Mouse (Mus musculus) limb, embryonic 10.5 days (tissue): ENCODE measurements at regions not wholly inside any gene's neighbourhood (a gene's known extent, or its start where the extent isn't known, plus 50 kb on each side); places are given as distances from the start of the nearest gene placed in this dataset.
"Not testable (repeated sequence)": the region's sequence is repeated elsewhere in the genome, so short reads cannot be mapped to it uniquely, and the experiment has no call there.

Experiments used
- DNase-seq: peaks from one replicate; pipeline ENCODE4 v3.0.0-alpha.2; 2017; ENCODE audit warnings: low spot score
- H3K27ac ChIP-seq: fragments of 300-500 bp; sonication (generic); 2 replicates; pipeline ENCODE4 v1.5.1; 2016; ENCODE audit warnings: mild to moderate bottlenecking
- H3K27me3 ChIP-seq: fragments of 300-500 bp; sonication (generic); 2 replicates; pipeline ENCODE4 v1.6.1; 2016; ENCODE audit warnings: low read depth, mild to moderate bottlenecking; ENCODE audit not compliant: poor library complexity, severe bottlenecking
- H3K36me3 ChIP-seq: fragments of 300-500 bp; sonication (generic); 2 replicates; pipeline ENCODE4 v1.6.1; 2016; ENCODE audit warnings: mild to moderate bottlenecking, moderate library complexity
- H3K4me1 ChIP-seq: fragments of 300-500 bp; sonication (generic); 2 replicates; pipeline ENCODE4 v1.6.1; 2016
- H3K4me3 ChIP-seq: fragments of 300-500 bp; sonication (generic); 2 replicates; pipeline ENCODE4 v1.5.1; 2016; ENCODE audit warnings: mild to moderate bottlenecking, moderate library complexity
- H3K9me3 ChIP-seq: fragments of 300-500 bp; sonication (generic); replicated peaks from 2 replicates; pipeline ENCODE4 v1.6.1; 2016; ENCODE audit warnings: mild to moderate bottlenecking
- WGBS: fragments of 180-500 bp; shearing (Covaris S2); methylation state at CpG from one replicate; pipeline ENCODE4 v1.1.7; 2016; 5-methylcytosine and 5-hydroxymethylcytosine counted together

DNA sequence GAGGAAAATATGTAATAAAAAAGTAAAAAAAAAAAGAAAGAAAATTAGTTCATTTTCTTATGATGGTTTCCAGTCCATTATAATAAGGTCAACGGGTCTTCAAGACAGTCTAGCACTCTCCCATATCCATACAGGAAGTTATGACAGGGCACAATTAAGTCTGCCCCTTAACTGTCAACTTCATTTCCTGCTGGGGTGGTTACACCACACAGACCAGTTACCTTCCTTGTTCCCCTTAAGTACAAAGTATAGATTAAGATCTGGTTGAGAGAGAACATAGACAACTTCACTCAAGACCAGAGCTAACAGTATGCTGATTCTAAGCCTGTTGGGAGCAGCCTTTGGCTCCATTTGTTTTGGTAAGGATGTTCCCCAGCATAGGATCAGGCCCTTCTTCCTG lies 855.2 kb upstream of the Olfr1507 start:
- not testable (repeated sequence) for H3K27ac ChIP-seq, H3K27me3 ChIP-seq, H3K36me3 ChIP-seq, DNase-seq, H3K4me1 ChIP-seq, H3K9me3 ChIP-seq, H3K4me3 ChIP-seq
- 79% methylated on average over 1 of the region's 1 CpGs for WGBS

DNA sequence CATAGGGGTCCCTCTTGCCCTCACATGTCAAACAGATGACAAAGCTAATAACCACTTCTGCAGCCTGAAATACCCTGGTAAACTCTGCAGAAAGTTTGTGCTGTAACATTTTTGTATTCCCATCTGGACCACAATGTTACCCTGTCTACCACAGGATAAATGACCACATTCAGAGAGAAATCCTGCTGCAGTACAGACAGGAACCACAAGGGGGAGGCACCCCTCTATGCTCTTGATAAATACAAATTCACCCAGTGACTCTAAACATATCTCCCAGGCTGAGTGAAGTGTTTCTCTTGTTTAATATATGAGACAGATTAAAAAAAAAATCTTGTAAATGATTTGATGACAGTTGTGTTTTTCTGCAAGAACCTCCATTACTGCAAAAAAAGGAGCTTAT lies 853.6 kb upstream of the Olfr1507 start:
- H3K4me1 ChIP-seq, H3K27me3 ChIP-seq, H3K9me3 ChIP-seq, H3K4me3 ChIP-seq, DNase-seq, H3K36me3 ChIP-seq, H3K27ac ChIP-seq: not testable (repeated sequence)

DNA sequence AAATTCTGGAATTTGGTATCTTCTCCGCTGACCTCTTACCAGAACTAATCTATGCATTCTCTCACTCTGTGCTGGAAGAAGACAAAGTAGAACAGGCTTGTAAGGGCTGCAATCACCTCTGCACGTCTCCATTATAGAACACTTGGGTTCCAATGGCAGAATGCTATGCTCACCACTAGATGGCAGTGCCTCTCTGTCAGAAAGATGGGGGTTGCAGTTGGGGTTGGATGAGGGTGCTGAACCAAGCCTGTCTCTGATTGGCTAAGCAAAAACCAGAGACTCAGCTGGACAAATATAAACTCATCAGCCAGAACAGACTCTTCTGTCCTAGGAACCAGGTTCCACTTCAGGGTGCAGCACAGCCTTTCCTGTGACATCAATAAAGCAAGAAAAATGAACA lies 850.0 kb upstream of the Olfr1507 start:
- not testable (repeated sequence) for H3K9me3 ChIP-seq, H3K36me3 ChIP-seq, DNase-seq, H3K4me3 ChIP-seq, H3K27me3 ChIP-seq, H3K4me1 ChIP-seq, H3K27ac ChIP-seq
- 46% methylated on average over 2 of the region's 2 CpGs for WGBS

DNA sequence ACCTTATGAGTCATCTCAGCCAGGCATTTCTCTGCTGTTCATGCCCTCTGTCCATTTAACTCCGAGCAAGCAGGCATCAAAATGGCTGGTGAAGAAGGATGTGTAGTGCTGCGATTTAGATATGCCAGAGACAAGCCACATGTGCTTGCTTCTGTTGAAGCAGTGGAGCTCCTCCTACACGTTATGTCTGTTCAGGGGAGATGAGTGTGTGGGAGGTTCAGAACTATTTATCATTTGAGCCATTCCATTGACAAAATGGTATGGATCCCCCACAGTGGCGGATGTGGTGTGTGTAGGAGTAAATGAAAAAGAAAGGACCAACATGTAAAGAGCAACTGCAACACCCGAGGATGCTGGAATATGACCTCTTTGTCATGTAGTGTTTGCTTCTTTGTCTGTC lies 848.3 kb upstream of the Olfr1507 start:
- not testable (repeated sequence) for H3K9me3 ChIP-seq, H3K4me1 ChIP-seq, H3K27ac ChIP-seq, H3K4me3 ChIP-seq, H3K36me3 ChIP-seq, H3K27me3 ChIP-seq, DNase-seq
- WGBS: 71% methylated on average over 5 of the region's 5 CpGs

DNA sequence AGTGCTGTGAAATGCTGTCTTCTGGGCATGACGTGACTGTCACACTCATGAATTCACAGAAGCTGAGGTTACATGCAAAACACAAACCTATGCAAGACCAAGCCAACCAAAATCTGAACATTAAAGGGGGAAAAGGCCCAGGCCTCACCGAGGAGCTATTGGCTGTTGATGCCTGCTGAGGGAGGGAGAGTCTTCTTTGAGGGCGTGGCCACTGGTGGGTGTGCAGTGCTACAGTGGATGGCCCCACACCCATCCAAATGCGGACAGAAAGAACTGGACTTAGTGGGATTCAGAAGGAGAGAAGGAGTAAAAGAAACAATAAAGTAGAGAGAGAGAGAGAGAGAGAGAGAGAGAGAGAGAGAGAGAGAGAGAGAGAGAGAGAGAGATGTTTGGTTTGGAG lies 843.6 kb upstream of the Olfr1507 start:
- not testable (repeated sequence) for H3K4me1 ChIP-seq, H3K27me3 ChIP-seq, H3K4me3 ChIP-seq, DNase-seq, H3K9me3 ChIP-seq, H3K36me3 ChIP-seq, H3K27ac ChIP-seq
- WGBS: 80% methylated on average over 1 of the region's 4 CpGs

DNA sequence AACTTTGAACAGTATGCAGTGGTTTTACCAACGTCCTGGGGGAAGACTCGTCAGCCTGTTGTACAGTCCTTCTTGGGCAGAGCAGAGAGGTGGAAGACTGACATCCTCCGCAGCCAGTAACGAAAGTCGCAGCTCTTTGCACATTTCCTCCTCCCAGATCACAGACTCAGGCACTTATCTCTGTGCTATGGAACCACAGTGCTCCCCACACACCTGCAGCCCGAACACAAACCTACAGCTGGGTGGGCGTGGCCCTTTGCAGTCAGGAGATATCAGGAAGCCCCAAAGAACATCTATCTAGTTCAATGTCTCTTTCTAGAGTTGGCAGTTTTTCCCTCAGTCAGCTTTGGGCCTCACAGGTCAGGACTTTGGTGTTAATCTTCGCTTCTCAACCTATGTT lies 841.9 kb upstream of the Olfr1507 start:
- not testable (repeated sequence) for H3K4me1 ChIP-seq, H3K27ac ChIP-seq, H3K36me3 ChIP-seq, H3K9me3 ChIP-seq, H3K4me3 ChIP-seq, H3K27me3 ChIP-seq, DNase-seq
- WGBS: 70% methylated on average over 3 of the region's 8 CpGs

DNA sequence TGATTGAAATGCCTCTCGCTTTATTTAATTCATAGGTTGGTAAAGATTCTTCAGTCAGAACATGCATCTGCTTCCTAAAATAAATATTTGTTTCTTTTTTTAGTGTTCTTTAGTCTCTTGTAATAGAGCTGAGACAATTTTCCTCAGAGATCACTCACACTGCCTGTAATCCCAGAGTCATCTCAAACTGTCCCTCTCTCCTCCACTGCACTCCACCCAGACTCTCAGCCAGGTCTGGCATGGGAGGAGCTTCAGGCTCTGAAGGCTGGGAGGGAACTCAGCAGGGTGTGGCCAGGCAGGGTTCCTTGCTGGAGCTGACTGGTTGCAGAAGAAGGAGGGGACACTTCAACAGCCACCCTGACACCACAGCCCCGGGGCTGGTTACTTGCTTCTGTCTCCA lies 841.2 kb upstream of the Olfr1507 start:
- 0% methylated on average over 1 of the region's 2 CpGs for WGBS
- H3K9me3 ChIP-seq, H3K27me3 ChIP-seq, H3K36me3 ChIP-seq, H3K4me3 ChIP-seq, DNase-seq, H3K4me1 ChIP-seq, H3K27ac ChIP-seq: not testable (repeated sequence)

DNA sequence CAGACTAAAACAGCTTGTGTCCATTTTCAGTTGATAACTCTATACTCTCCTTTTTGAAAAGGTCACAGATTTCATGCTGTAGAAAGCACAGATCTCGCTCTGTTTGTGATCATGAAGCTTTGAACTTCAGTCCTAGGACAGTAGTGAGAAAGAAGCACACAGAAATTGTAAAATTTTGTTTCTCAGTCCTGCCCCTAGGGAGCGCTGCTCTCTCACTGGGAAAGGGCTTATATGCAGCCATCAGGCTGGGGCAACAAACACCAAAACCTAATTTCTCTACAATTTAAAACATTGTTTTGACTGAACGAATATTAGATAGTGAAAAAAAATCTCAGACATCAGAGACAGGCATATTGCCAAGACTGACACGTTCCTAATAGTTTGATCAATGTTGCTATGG lies 838.9 kb upstream of the Olfr1507 start:
- not testable (repeated sequence) for H3K27ac ChIP-seq, H3K36me3 ChIP-seq, DNase-seq, H3K4me3 ChIP-seq, H3K27me3 ChIP-seq, H3K4me1 ChIP-seq, H3K9me3 ChIP-seq
- no CpG with 5 or more reads among the region's 4 CpGs for WGBS

DNA sequence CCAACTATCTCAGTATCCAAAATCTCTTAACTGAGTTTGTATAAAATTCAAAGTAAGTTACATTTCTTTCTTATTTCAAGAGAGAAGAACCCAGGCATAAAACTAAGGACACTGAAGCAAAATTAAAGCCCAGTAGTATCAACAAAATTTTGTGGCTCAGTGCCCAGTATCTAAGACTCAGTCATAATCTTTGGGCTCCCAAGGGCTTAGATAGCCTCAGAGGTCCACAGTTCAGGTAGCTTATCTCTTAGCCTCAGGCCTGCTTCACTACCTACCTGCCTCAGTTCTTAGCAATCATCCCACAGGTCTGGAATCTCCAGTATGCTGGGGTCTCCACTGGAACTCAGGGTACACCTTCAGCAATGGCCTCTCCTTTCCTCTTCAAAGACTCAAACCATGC lies 835.6 kb upstream of the Olfr1507 start:
- not testable (repeated sequence) for H3K27me3 ChIP-seq, H3K9me3 ChIP-seq, H3K36me3 ChIP-seq, H3K4me1 ChIP-seq, H3K4me3 ChIP-seq, DNase-seq, H3K27ac ChIP-seq

DNA sequence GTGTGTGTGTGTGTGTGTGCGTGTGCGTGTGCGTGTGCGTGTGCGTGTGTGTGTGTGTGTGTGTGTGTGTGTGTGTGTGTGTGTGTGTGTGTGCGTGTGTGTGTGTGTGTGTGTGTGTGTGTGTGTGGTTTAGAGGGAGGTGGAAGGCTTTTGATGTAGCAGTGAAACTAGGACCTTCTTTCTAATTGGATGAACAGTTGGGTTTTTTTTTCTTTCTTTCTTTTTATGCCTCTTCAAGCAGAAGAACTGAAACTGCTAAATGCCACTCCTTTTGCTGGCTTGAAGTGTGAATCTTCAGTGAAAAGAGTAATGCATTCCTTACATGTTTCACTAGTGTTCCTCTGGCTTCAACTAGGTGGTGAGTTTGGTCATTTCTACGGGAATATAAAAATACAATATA lies 828.8 kb upstream of the Olfr1507 start:
- not testable (repeated sequence) for H3K9me3 ChIP-seq, H3K27ac ChIP-seq, DNase-seq, H3K27me3 ChIP-seq, H3K4me3 ChIP-seq, H3K36me3 ChIP-seq, H3K4me1 ChIP-seq
- WGBS: no CpG with 5 or more reads among the region's 7 CpGs

DNA sequence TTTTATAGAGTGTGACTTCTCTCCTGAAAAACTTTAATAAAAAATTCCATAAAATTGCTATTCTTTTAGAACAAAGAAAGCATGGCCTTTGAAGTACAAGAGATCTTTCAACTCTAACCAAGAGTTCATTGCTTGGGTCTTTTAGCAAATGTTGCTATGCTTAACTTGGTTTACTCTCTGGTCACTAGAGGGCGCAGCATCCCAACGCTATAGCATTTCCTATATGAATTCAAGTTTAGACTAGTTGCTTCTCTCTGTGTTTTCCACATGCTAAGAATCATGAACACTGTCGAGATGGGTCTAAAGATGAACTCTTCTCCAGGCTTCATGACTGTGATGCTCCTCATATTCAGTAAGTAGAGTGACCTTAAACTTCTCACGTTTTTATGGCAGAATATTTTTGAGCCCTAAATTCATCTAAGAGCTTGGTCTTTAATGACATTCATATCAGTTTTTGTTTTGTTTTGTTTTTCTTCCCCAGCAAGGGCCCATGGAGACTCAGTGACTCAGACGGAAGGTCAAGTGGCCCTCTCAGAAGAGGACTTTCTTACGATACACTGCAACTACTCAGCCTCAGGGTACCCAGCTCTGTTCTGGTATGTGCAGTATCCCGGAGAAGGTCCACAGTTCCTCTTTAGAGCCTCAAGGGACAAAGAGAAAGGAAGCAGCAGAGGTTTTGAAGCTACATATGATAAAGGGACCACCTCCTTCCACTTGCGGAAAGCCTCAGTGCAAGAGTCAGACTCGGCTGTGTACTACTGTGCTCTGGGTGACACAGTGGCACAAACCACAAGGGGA lies 823.2 kb upstream of the Olfr1507 start:
- not testable (repeated sequence) for H3K36me3 ChIP-seq, H3K27ac ChIP-seq, H3K4me3 ChIP-seq, H3K9me3 ChIP-seq, DNase-seq, H3K27me3 ChIP-seq, H3K4me1 ChIP-seq
- no CpG with 5 or more reads among the region's 9 CpGs for WGBS

DNA sequence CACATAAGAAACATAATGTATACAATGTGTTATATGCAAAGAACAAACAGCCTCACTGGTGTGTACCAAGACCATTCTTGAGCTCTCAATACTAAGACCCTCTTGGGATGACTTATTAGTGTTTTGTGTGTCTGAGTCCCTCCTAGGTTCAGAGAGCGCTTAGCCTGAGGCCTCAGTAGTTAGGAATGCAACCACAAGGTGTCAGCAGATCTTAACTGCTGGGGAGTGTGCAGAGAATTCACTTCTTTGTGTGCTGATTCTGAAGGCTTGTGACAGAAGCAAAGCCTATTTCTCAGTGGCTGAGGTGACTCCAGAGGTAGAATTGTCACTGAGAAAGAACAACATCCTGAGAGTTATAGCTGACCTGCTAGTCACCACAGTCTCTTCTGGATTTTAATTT lies 816.9 kb upstream of the Olfr1507 start:
- not testable (repeated sequence) for H3K36me3 ChIP-seq, H3K27ac ChIP-seq, H3K9me3 ChIP-seq, DNase-seq, H3K4me3 ChIP-seq, H3K4me1 ChIP-seq, H3K27me3 ChIP-seq
- 24% methylated on average over 1 of the region's 1 CpGs for WGBS

DNA sequence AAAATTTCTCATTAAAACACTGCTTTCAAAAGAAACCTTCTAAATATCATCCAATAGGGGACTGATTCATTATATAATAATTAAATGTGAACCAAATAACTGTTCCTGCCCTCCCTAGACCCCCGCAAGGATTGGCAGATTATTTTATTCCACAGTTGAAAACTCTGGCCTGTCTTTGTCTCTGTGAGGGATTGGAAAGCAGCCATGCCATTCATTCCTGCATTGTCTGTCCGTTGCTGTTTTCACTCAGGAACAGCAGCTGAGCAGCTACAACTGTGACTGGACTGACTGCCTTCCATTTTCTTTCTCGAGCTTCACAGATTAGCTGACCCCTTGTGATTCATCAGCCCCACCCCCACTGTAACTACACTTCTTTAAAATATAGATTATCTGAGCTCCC lies 807.6 kb upstream of the Olfr1507 start:
- H3K4me1 ChIP-seq, H3K27me3 ChIP-seq, DNase-seq, H3K36me3 ChIP-seq, H3K4me3 ChIP-seq, H3K27ac ChIP-seq, H3K9me3 ChIP-seq: not testable (repeated sequence)
- WGBS: no CpG with 5 or more reads among the region's 3 CpGs

DNA sequence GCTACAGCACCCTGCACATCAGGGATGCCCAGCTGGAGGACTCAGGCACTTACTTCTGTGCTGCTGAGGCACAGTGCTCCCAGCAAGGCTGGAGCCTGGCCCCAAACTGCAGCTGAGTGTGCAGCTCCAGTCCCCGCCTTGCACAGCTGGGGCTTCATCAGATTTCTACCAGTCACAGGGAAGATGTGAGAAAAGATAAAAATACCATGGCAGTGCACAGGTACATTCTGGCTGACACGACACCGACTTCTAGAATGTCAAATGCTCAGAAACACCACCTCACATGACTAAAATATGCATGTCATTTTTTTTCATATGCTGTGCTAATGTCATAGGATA lies 806.9 kb upstream of the Olfr1507 start:
- not testable (repeated sequence) for H3K9me3 ChIP-seq, H3K36me3 ChIP-seq, H3K4me3 ChIP-seq, H3K27me3 ChIP-seq, H3K4me1 ChIP-seq, H3K27ac ChIP-seq, DNase-seq
- WGBS: no CpG with 5 or more reads among the region's 3 CpGs
